Mouse (Mus musculus) granulocyte monocyte progenitor cell, adult 5-6 weeks (primary cell): Measurements from ENCODE around the gene Adcy2. TPM values are rescaled to one million over a fixed set of nuclear protein-coding genes. Genes with fewer than 3 reads are reported as not detected.

Experiments
- ATAC-seq: replicated peaks from 2 replicates; pipeline ENCODE4 v1.8.0; 2016; ENCODE audit warnings: mild to moderate bottlenecking, moderate TSS enrichment, inconsistent platforms; ENCODE audit not compliant: poor library complexity, severe bottlenecking
- total RNA-seq, 2 experiments: library from RNA; stranded (forward) in 1 of 2; stranded (reverse) in 1 of 2; fragments of 200-712, 200-1000 nt in 1 of 2; fragments of >200 nt in 1 of 2; fragmentation: Nextera tagmentation in 1 of 2; gene quantifications; 2 replicates each; pipeline ENCODE4 v1.2.3; 2014 to 2017

Adcy2 gene
- total RNA-seq, 2 experiments from 2014 or later, result not detected

GRCm38 (mm10) chr13:68830030-68830759 lies 169.1 kb downstream of the Adcy2 start:
- ATAC-seq, result no peak

GRCm38 (mm10) chr13:68828441-68828840 lies 170.9 kb downstream of the Adcy2 start:
- ATAC-seq, result no peak

GRCm38 (mm10) chr13:68826461-68826860 lies 172.9 kb downstream of the Adcy2 start:
- no peak for ATAC-seq

GRCm38 (mm10) chr13:68820858-68821579 lies 178.3 kb downstream of the Adcy2 start:
- no peak for ATAC-seq

GRCm38 (mm10) chr13:68815704-68816477 lies 183.4 kb downstream of the Adcy2 start:
- ATAC-seq, result no peak

GRCm38 (mm10) chr13:68811185-68811584 lies 188.2 kb downstream of the Adcy2 start:
- no peak for ATAC-seq

- ATAC-seq, result peak; percentile 69
Observed at GRCm38 (mm10) chr13:68799777-68800176, 199.6 kb downstream of the Adcy2 start.

GRCm38 (mm10) chr13:68793286-68793685 lies 206.1 kb downstream of the Adcy2 start:
- ATAC-seq, result no peak

GRCm38 (mm10) chr13:68787286-68788061 lies 211.9 kb downstream of the Adcy2 start:
- no peak for ATAC-seq

GRCm38 (mm10) chr13:68783096-68783495 lies 216.2 kb downstream of the Adcy2 start:
- no peak for ATAC-seq

GRCm38 (mm10) chr13:68778011-68778672 lies 221.2 kb downstream of the Adcy2 start:
- no peak for ATAC-seq

- ATAC-seq, result no peak
Observed at GRCm38 (mm10) chr13:68773599-68774211, 225.6 kb downstream of the Adcy2 start.

- ATAC-seq, result no peak
Observed at GRCm38 (mm10) chr13:68768588-68768987, 230.8 kb downstream of the Adcy2 start.

- no peak for ATAC-seq
Observed at GRCm38 (mm10) chr13:68765896-68766578, 233.3 kb downstream of the Adcy2 start.

- ATAC-seq, result no peak
Observed at GRCm38 (mm10) chr13:68764614-68765013, 234.7 kb downstream of the Adcy2 start.

GRCm38 (mm10) chr13:68749801-68750200 lies 249.5 kb downstream of the Adcy2 start:
- no peak for ATAC-seq

- no peak for ATAC-seq
Observed at GRCm38 (mm10) chr13:68749370-68749769, 250.0 kb downstream of the Adcy2 start.

GRCm38 (mm10) chr13:68745426-68745825 lies 253.9 kb downstream of the Adcy2 start:
- ATAC-seq, result no peak

GRCm38 (mm10) chr13:68712661-68713060 lies 286.7 kb downstream of the Adcy2 start:
- no peak for ATAC-seq
